In the genomic region with DNA sequence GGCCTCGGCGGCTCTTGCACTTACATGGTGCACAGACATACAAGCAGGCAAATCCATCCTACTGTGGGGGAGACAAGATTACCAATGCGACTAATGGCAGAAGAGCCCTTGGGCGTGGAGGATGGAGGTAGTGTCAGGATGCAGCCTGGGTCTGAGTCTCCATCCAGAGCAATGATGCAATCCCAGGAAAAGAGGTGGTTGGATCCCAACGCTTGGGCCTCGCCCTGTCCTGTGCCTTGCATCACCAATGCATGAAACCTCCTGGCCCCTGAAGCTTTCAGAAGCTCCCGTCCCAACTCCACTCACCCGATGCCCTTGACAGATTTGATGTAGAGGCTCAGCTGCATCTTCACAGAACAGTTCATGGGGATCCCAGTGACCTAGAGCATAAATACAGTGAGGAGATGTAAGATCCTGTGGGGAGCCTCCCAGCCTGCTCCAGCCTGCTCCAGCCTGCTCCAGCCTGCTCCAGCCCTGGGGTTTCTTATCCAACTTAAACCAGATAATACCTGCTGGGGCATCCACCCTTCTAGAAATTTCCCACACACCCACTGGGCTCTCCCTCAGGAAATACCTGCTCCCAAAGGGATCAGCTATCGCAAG, we compare ENCODE assay signal across 28 mouse cellular contexts. TPM values are rescaled to one million over a fixed set of nuclear protein-coding genes. Genes with fewer than 3 reads are reported as not detected.
DNase-seq lines count a peak whose midpoint lies in the region; ATAC-seq and TF ChIP-seq lines count a peak whose summit lies in the region.
"Had no signal": no experiment of that assay in that cellular context is flagged by ENCODE, and none has a peak within 500 bp of the region (broad histone marks: within the 10 kb centered on the region; RNA-seq: fewer than 3 reads in every experiment).

No protein-coding gene starts in this region.

- H3K36me3 ChIP-seq in limb, embryonic 15.5 days, result peaks cover 12% of the 10 kb centered on the region
- H3K36me3 ChIP-seq in limb, embryonic 10.5 days, result peaks cover 30% of the 10 kb centered on the region
- no peaks in the 10 kb centered on the region for H3K36me3 ChIP-seq in myocyte (ENCODE audit: control insufficient read depth, insufficient read depth)
- H3K36me3 ChIP-seq: forebrain, embryonic 15.5 days; intestine, embryonic 15.5 days had no signal

- 0 out of 2 replicates have a peak overlapping the region, but pooled peaks have one; percentile 3 for H3K27ac ChIP-seq in limb, embryonic 15.5 days
- no peak overlapping the region for H3K27ac ChIP-seq in limb, embryonic 10.5 days
- H3K27ac ChIP-seq: embryonic facial prominence, embryonic 10.5 days; embryonic facial prominence, embryonic 13.5 days; forebrain, embryonic 12.5 days; forebrain, embryonic 15.5 days; hindbrain, embryonic 10.5 days; hindbrain, embryonic 13.5 days; intestine, embryonic 15.5 days had no signal

- TF ChIP-seq POLR2A in myocyte (IDR thresholded peaks at IDR 0.05; ENCODE audit: insufficient read length, low read depth), result no peak

- no peaks in the 10 kb centered on the region for H3K9me3 ChIP-seq in limb, embryonic 15.5 days
- no peaks in the 10 kb centered on the region for H3K9me3 ChIP-seq in limb, embryonic 10.5 days (replicated peaks)
- H3K9me3 ChIP-seq: embryonic facial prominence, embryonic 10.5 days; embryonic facial prominence, embryonic 13.5 days; forebrain, embryonic 12.5 days; forebrain, embryonic 15.5 days; hindbrain, embryonic 10.5 days; hindbrain, embryonic 13.5 days; intestine, embryonic 15.5 days had no signal

- no peak overlapping the region for H3K4me3 ChIP-seq in limb, embryonic 15.5 days
- no peak overlapping the region for H3K4me3 ChIP-seq in limb, embryonic 10.5 days
- H3K4me3 ChIP-seq in myocyte, result no peak overlapping the region
- H3K4me3 ChIP-seq: embryonic facial prominence, embryonic 10.5 days; embryonic facial prominence, embryonic 13.5 days; erythroblast, embryonic 14.5 days; forebrain, embryonic 12.5 days; forebrain, embryonic 15.5 days; hindbrain, embryonic 10.5 days; hindbrain, embryonic 13.5 days; intestine, embryonic 15.5 days had no signal

- no peak for ATAC-seq in limb, embryonic 15.5 days (ENCODE audit: insufficient number of reproducible peaks, low FRiP score, low TSS enrichment, low read depth)
- ATAC-seq: forebrain, embryonic 15.5 days; hindbrain, embryonic 16.5 days; intestine, embryonic 15.5 days had no signal

- no peak overlapping the region for H3K4me2 ChIP-seq in limb, embryonic 15.5 days
- no peak overlapping the region for H3K4me2 ChIP-seq in myocyte (ENCODE audit: low read depth)
- H3K4me2 ChIP-seq: embryonic facial prominence, embryonic 13.5 days; forebrain, embryonic 12.5 days; forebrain, embryonic 15.5 days; heart, embryonic 11.5 days; hindbrain, embryonic 13.5 days; intestine, embryonic 15.5 days had no signal

- no peaks in the 10 kb centered on the region for H3K27me3 ChIP-seq in limb, embryonic 15.5 days
- H3K27me3 ChIP-seq in limb, embryonic 10.5 days (ENCODE audit: low read depth, poor library complexity, severe bottlenecking), result no peaks in the 10 kb centered on the region
- no peaks in the 10 kb centered on the region for H3K27me3 ChIP-seq in myocyte (ENCODE audit: control insufficient read depth, insufficient read depth, insufficient read length)
- H3K27me3 ChIP-seq: CH12.LX; embryonic facial prominence, embryonic 13.5 days; forebrain, embryonic 12.5 days; forebrain, embryonic 15.5 days; hindbrain, embryonic 13.5 days; intestine, embryonic 15.5 days; Patski had no signal

- no peak overlapping the region for H3ac ChIP-seq in myocyte (ENCODE audit: control insufficient read depth, insufficient read length)

- no peaks in the 10 kb centered on the region for H3K79me2 ChIP-seq in myocyte (ENCODE audit: control insufficient read depth, insufficient read depth)

- no peak for DNase-seq in limb, embryonic 10.5 days (ENCODE audit: low spot score)
- DNase-seq in ES-CJ7 (ENCODE audit: low read depth, low spot score), result peak; percentile 65
- DNase-seq in heart, adult 11 months, result no peak
- no peak for DNase-seq in adipocyte (ENCODE audit: low spot score)
- DNase-seq: adrenal gland, adult 8-10 months; adrenal gland, postnatal 25 days; B cell, adult 2 months; cerebellum, adult 11-12 months; cerebellum, adult 8-10 months; cerebellum, postnatal 10 days; cerebellum, postnatal 36 days; embryo, embryonic 11 days; gastrocnemius, postnatal 10 days; gastrocnemius, postnatal 36 days had no signal

- H3K4me1 ChIP-seq in limb, embryonic 15.5 days, result peaks cover 17% of the 10 kb centered on the region
- peaks cover 24% of the 10 kb centered on the region for H3K4me1 ChIP-seq in limb, embryonic 10.5 days

- 87% methylated on average over 9 of the region's 9 CpGs for WGBS in limb, embryonic 15.5 days
- WGBS in limb, embryonic 10.5 days, result 93% methylated on average over 9 of the region's 9 CpGs

- no peak overlapping the region for H3K9ac ChIP-seq in limb, embryonic 15.5 days
- H3K9ac ChIP-seq: embryonic facial prominence, embryonic 13.5 days; forebrain, embryonic 12.5 days; forebrain, embryonic 15.5 days; hindbrain, embryonic 13.5 days; intestine, embryonic 15.5 days had no signal

TF ChIP-seq in myocyte, 11 proteins besides CTCF, POLR2A, EP300 and RAD21:
- TF ChIP-seq MYOG (IDR thresholded peaks at IDR 0.05; ENCODE audit: control insufficient read depth in 1 of 3, insufficient read depth in 1 of 3, insufficient read length in 2 of 3, low read depth in 2 of 3) (no peak), MYOD1 (IDR thresholded peaks at IDR 0.05; ENCODE audit: control insufficient read depth in 1 of 3, insufficient read length in 2 of 3, low read depth in 2 of 3) (no peak), MAX (IDR thresholded peaks at IDR 0.05; ENCODE audit: low read depth) (no peak), POLR2AphosphoS2 (IDR thresholded peaks at IDR 0.05; ENCODE audit: insufficient read length, low read depth) (no peak), TCF3 (IDR thresholded peaks at IDR 0.05; ENCODE audit: insufficient read length, low read depth) (no peak), USF1 (IDR thresholded peaks at IDR 0.05; ENCODE audit: low read depth) (no peak), TCF12 (IDR thresholded peaks at IDR 0.05; ENCODE audit: insufficient read depth, poor library complexity, severe bottlenecking) (no peak), CEBPB (IDR thresholded peaks at IDR 0.05; ENCODE audit: insufficient read depth, poor library complexity, severe bottlenecking) (peak; percentile 87)
TF ChIP-seq in myocyte: peak in this region for 1.

RNA-seq across cellular contexts. Expression of a gene that starts 53.7 kb away (rescaled TPM):
- polyA plus RNA-seq in limb, embryonic 15.5 days (2015; fragmentation: Nextera tagmentation; extraction: Ambion mirVana), result 57.2 and 65.1 TPM in 2 replicates
- 43.5 and 45.2 TPM in 2 replicates for polyA plus RNA-seq in limb, embryonic 10.5 days (2016; fragmentation: Nextera tagmentation; extraction: Ambion mirVana)
- polyA plus RNA-seq in myocyte (2012; fragmentation: generic; extraction: Trizol), result 28.6 TPM
